Mouse (Mus musculus): ENCODE results near the gene Kncn. TPM values are rescaled to one million over a fixed set of nuclear protein-coding genes. Genes with fewer than 3 reads are reported as not detected.

Kncn gene
- total RNA-seq (2021): under 1 TPM; 0.26 to 0.55 TPM
- long read RNA-seq, experiment 1: 0 reads
- long read RNA-seq, experiment 2: 0 reads

DNA sequence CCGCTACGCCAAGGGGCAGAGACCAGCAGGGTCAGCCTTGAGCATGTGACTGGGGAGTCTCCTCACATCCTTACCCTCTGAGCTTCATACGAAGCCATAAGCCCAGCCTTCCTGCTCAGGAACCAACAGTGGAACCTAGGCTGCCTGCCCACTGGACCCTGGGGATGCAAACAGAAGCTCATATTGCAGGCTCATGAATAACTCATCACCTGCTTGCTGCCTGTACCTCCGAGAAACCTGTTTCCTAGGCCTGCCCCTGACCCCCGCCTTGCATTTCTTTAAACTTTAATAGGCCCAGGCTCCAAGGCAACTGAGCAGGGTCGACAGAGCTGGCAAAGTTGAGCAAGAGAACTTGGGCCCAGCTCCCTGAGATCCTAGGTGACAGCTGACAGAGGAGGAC, at the start of gene Kncn:
Gene Kncn, plus strand, starts transcription at position 379 of the 400 bp plus-strand sequence.
- no peak for DNase-seq (ENCODE audit: low spot score in 2 of 2)

DNA sequence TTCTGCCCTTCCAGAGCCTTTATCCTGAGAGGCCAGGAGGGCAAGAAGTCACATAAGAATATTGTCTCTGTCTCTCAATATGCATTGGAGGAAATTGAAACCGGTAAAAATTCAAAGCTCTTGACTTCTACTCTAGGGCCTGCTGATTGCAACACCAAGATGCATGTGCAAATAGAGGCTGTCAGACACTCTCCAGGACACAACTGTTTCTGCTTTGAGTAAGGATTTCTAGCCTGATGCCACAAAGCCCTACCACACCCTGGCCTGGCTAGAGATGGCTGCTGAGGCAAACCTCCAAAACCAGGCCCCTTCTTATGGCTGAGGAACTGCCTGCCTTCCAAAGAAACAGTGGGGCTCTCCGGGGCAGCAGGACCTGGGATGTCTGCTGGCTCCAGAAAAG, 48.6 kb upstream of the Kncn start:
- DNase-seq (ENCODE audit: low spot score in 2 of 2): no peak

- no peak for DNase-seq (ENCODE audit: low spot score in 2 of 2)
Observed at GRCm38 (mm10) chr4:115838196-115838595, 46.0 kb upstream of the Kncn start.

DNA sequence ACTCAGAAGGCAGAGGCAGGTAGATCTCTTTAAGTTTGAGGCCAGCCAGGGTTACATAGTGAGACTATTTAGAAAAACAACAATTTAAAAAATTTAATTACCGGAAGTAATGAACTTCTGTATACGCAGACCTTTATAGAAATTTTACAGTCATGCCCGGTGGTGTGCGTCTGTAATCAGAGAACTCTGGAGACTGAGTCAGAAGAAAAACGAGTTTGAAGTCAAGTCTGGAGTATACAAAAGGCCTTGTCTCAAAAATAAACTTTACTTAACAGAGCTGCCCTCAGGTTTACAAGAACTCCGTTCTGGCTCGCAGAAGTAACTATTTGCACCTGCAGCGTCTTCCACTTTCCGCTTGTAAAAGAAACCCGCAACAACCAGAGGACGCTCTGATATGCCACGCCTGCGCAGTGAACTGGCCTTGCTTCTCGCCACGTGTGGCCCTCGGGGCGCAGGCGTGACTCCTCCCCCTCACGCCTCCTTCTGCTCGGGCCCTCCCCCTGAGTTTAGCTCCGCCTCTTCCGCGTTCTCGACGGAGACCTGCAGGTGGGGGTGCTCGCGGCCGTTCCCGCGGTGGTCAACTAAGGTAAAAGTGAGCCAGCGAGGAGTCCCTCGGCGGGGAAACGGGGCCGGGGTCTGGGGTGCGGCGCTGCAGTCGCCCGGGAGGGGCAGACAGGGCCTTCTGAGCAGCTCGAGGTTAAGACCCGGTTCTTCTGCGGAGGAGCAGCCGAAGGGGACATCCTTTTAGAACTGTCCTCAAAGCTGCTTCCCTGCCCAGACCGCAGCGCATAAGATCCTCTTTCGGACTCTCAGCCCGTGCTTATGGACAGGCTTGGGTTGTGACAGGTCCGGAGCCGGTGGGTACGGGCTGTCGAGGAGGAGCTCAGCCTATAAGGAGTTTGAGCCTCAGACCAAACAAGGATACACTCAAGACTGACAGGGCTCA, 45.2 kb upstream of the Kncn start, which contains the start of gene Mknk1:
Gene Mknk1, plus strand, starts transcription at position 503 of the 946 bp plus-strand sequence.
- DNase-seq (ENCODE audit: low spot score in 2 of 2): peak; percentile 88 to 94

- DNase-seq (ENCODE audit: low spot score in 2 of 2): no peak
Observed at GRCm38 (mm10) chr4:115839956-115840355, 44.2 kb upstream of the Kncn start.

- DNase-seq (ENCODE audit: low spot score in 2 of 2): no peak
Observed at GRCm38 (mm10) chr4:115840842-115841241, 43.4 kb upstream of the Kncn start.

DNA sequence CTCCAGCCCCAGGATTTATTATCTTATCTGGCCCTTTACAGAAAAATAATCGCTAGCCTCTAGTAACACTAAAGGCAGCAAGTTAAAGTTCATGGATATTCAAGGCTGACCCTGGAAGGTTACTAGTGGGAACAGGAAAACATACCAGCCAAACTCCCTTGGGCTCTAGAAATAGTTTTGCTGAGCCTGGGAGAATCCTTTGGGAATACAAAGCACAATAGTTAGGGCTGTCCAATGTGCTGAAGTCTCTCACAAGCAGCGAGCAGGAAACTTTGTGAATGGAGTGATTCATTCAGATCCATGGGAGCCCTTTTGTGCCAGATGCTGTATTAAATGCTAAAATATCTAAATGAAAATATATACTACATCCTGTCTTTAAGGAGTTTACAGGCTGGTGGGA, 37.5 kb upstream of the Kncn start:
- DNase-seq (ENCODE audit: low spot score in 2 of 2): no peak

- DNase-seq (ENCODE audit: low spot score in 2 of 2): peak in 1 of 2 experiments; percentile 31
Observed at GRCm38 (mm10) chr4:115847377-115847776, 36.8 kb upstream of the Kncn start.

DNA sequence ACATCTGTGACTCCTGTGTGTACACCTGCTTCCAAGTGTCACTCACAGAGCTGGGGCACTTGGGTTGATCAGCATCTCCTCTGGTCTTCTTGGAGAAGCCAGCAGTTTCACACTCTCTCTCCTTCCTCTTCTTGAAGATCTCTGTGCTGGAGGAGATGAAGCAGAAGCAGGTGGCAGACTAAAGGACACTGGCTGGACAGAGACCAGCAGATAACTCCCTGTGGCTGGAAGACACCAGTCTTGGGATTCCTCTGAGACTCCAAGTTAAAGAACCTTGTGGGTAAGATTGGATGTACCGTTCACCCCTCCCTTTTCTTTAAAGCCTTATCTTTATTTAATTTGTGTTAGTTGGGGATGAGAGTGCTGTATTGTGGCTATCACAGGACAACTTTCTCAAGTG, 36.1 kb upstream of the Kncn start:
- DNase-seq (ENCODE audit: low spot score in 2 of 2): no peak

- no peak for DNase-seq (ENCODE audit: low spot score in 2 of 2)
Observed at GRCm38 (mm10) chr4:115848990-115849677, 35.1 kb upstream of the Kncn start.

- no peak for DNase-seq (ENCODE audit: low spot score in 2 of 2)
Observed at GRCm38 (mm10) chr4:115850111-115850510, 34.1 kb upstream of the Kncn start.

- DNase-seq (ENCODE audit: low spot score in 2 of 2): no peak
Observed at GRCm38 (mm10) chr4:115850631-115851030, 33.6 kb upstream of the Kncn start.

DNA sequence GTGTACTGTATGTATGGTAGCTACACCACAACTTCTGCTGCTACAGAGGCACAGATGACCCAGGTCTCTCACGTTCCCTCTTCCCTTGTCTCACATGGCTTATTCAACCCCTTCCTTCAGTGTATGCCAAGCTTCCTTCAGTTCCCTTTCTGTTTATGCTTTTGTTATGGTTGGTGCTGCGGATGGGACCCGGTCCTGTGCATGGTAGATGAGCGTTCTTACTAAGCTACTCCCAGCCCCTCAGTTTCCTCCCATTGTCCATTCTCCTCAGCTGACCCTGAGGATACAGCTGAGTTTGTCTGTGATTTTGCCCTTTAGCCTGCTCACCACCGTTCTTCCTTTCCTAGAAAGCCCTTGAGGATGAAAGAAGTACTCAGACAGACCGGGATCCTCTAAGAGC, 32.6 kb upstream of the Kncn start:
- DNase-seq (ENCODE audit: low spot score in 2 of 2): no peak

DNA sequence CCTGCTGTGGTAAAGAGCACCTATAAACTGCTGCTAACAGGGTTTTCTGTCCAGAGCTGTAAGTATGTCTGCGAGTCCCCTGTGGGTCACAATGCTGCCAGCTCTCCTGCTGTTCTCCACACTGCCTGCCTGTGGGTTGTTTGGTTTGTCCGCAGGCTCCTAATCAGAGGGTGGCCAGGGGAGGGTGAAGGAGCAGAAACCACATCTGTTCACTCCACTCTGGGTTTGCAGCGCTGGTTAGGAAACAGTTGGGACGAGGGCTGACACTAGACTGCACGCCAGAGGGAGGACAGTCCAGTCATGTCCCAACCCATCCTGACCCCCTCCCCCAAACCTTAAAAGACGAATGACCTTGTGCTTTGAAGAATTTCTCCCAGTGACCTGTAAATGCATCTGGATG, 29.1 kb upstream of the Kncn start:
- no peak for DNase-seq (ENCODE audit: low spot score in 2 of 2)

DNA sequence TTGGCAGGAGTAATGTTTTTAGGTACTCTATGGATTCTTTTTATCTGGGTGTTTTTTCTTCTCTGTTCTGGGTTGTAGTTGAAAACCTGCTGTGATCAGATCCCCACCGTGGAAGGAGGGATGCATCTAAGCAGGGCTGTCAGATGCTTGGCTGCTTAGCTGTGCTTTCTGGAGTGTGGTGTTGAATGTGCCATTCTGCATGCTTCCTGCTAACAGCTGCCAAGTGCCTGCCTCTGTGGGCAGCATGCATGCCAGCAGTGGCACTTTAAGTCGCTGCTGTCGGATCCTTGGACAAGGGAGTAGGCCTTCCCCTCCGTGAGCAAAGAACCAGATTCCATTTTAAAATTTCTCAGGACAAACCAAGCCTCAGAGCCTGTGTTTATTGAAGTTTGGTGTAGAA, 28.6 kb upstream of the Kncn start:
- DNase-seq (ENCODE audit: low spot score in 2 of 2): no peak

GRCm38 (mm10) chr4:115856282-115856681, 27.9 kb upstream of the Kncn start:
- DNase-seq (ENCODE audit: low spot score in 2 of 2): no peak

DNA sequence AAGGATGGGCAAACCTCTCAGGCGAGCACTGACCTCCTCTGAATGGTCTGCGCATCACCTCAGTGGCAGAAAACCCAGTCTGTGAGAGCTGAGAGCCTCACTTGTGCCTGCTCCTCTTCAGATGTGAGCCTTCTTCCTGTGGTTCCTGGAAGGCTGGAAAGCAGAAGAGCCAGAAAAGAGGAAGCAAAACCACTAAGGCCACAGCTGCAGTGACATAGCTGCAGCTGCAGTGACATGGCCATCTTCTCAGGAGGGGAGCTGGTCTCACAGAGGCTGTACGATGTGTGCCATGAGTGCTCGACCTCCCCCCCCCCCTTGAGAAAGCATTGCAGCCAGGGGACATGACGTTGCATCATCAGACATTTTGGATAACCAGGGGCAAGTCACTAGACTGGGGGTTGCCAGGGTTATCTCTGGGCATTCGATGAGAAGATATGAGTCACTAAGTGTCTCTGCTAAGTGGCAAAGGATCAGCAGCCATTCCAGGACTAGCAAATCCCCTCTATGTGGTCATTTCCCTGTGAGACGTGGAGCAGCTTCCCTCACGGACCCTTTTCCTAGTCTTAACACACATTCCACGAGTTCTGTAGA, 26.8 kb upstream of the Kncn start:
- DNase-seq (ENCODE audit: low spot score in 2 of 2): no peak

DNA sequence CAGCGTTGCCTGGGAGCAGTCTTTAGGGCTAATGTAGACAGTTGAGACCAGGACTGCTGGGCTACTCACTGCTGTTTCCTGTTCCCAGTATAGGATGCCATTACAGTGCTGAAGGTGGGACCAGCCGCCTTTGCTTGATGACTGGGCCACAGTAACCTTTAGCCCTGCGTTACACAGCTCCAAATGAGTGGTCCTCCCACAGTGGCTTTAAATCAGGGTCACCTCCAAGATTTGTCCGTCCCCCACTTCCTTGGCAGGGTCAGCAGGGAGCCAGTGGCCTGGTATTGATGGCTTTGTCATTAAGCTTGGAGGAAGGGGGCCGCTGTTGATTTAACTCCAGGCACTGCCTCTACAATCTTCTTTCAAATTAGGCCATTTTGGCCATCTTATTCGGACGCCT, 20.8 kb upstream of the Kncn start:
- no peak for DNase-seq (ENCODE audit: low spot score in 2 of 2)

DNA sequence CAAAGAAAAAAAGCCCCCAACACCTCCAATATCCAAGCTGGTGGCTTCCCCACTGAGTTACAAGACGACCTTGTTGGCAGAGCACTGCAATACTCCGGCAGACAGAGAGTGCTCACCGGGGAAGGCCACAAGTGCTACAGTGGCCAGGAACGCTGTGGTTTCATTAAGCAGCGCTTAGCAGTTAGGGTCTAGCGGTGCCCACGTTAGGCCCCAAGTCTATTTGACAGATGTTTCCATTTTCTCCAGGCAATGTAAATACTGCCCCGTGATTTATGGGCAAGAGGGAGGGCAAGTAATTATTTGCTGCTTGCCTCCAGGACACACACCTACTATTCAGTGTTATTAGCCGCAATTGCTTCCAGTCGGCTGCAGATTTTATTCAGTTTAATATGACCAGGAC, 20.3 kb upstream of the Kncn start:
- no peak for DNase-seq (ENCODE audit: low spot score in 2 of 2)

DNA sequence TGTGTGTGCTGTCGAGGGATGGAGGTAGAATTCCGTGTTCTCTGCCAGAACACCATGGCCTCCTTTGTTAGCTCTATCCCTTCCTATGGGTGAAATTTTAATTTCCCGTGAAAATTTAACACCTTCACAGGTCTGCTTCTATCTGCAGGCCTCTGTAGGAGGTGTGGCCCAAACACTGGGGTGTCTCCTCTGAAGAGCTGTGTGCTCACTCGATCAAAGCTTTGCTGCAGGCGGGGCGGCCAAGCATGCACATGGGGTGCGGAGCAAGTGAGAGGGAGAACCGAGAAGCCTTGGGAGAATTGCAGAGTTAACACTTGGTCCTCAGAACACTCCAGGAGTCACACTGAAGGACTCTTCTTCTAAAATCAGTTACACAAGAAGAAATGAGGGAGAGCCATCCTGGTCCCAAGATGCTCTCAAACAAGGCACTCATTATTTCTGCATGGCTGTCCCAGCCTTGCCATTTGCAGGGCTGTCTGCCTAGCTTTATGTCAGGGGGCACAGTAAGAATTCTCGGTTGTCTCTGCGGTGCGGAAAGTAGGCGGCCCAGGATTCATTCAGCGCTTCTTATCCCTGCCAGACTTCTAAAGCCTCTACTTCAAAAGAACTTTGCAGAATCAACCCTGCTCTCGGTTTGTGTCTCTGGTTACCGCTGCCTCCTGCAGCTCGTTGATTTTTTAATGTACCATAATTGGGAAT, 14.5 kb upstream of the Kncn start:
- DNase-seq (ENCODE audit: low spot score in 2 of 2): no peak

- DNase-seq (ENCODE audit: low spot score in 2 of 2): no peak
Observed at GRCm38 (mm10) chr4:115873231-115873630, 11.0 kb upstream of the Kncn start.
